Mouse (Mus musculus): ENCODE measurements around the gene F7.
"Not testable (repeated sequence)": the region's sequence is repeated elsewhere in the genome, so short reads cannot be mapped to it uniquely, and the experiment has no call there.

Gene F7

GRCm38 (mm10) chr8:13028482-13028881 is 2.6 kb downstream of the F7 start:
- DNase-seq (ENCODE audit: low spot score in 2 of 2) = no peak

- no peak for DNase-seq (ENCODE audit: low spot score in 2 of 2)
These were observed 10.5 kb downstream of the F7 start for GRCm38 (mm10) chr8:13036346-13036812.

DNA sequence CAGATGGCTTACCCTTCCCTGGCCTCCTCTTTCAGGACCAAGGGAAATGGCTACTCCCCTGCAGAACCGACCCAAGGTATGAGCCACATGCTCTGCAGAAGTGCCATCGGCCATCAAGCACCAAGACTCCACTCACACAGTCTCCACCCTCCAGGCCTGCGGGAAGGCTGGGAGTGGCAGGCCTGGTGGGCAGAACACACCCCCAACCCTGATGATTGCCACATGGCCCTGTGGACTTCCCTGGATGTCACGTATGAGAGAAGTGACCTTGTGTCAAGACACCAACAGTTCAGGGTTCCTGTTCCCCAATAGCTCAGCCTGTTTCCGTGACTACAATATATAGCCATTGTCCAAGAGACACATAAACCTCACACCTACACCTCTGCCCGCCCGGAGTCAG is 11.2 kb downstream of the F7 start, which contains the start of gene F10:
Gene F10 (plus strand): TSS at position 294 of the 400 bp plus-strand sequence.
- no peak for DNase-seq (ENCODE audit: low spot score in 2 of 2)

- no peak for DNase-seq (ENCODE audit: low spot score in 2 of 2)
These were observed 11.7 kb downstream of the F7 start for GRCm38 (mm10) chr8:13037569-13037968.

DNA sequence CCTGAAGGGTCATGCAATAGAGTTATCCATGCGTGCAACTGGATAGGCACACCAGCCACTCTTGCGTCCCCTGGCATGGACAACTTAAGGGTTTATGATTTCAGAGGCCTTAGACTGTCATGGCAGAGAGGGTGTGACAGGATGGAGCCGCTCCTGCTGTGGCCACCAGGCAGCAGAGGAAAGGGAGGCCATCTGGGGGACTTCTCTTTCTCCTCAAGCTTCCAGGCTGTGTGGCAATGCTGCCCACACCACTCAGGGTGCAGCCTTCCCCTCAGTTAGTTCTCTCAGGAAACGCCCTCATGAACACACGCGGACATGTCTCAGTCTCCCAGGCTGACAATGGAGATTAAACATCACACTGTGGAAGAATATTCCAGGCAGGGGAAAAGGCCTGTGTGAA is 13.2 kb downstream of the F7 start:
- no peak for DNase-seq (ENCODE audit: low spot score in 2 of 2)

- peak in 1 of 2 experiments; percentile 28 for DNase-seq (ENCODE audit: low spot score in 2 of 2)
These were observed 15.6 kb downstream of the F7 start for GRCm38 (mm10) chr8:13041459-13041858.

DNA sequence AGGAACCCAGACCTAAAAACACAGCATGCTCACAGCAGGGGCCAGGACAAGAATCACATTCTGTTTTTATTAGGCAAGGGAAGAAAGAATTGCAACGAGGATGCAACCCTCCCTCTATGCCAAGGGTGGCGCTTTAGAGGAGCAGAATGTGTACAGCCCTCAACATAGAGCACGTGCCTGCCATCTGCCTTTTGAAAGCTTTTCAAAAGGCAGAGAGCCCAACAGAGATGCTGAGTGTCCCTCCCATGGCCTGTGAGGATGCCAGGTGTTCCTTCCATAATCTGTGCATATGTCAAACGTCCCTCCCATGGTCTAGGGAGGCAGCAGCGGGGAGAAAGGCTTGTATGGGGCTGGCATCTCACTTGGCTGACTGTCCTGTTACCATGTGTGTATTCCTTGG is 21.8 kb downstream of the F7 start:
- DNase-seq (ENCODE audit: low spot score in 2 of 2) = no peak

GRCm38 (mm10) chr8:13050550-13050949 is 24.7 kb downstream of the F7 start:
- DNase-seq (ENCODE audit: low spot score in 2 of 2) = no peak

DNA sequence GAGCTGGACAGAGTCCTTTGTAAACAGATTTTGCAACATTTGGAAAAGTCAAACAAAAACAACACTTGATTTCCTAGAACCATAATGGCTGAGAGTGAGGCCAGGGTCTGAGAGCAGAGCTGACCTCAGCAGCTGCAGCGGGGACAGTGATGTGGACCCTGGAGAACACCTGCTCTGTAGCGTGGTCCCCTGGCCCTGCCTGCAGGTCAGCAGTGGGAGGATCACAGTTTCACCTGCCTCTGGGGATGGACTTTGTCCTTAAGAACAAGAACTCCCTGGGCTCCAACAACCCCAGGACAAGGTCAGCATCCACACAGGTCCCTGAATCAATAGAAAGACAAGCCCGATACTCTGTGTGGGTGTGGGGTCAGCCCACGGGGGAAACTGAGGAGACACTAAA is 31.5 kb downstream of the F7 start:
- DNase-seq (ENCODE audit: low spot score in 2 of 2) = no peak

DNA sequence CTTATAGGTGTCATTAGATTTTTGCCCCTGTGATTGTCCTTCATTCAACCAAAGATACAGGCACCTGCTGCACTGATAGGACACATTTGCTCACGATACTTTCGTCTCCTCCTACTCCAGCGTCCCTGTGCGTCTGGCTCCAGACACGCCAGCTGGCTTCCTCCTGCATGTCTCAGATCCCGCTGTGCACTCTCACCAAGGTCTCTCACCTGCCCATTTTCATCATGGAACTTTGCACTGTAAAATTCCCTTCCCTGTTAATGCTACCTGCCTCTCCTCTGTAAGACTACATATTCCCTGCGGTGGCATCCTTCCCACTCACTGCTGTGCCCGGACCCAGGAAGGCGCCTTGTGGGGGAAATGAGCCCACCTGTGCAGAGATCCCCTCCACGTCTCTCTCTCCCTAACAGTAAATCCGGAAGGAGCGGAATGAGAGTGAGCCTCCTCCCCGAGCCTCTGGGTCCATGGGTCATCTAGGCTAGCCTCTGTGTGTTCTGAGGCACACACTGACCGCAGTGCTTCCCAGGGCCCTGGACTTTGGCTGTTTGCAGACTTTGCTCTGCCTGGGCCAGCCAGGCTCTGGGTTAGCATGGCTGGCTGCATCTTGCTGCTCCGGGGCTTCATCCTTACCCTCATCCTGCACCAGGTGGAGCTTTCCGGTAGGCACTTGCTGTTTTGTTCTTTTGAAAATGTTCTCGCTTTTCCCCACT is 34.8 kb downstream of the F7 start, which contains the start of gene Proz:
Gene Proz (plus strand): TSS at position 474 of the 710 bp plus-strand sequence.
- DNase-seq (ENCODE audit: low spot score in 2 of 2) = no peak

DNA sequence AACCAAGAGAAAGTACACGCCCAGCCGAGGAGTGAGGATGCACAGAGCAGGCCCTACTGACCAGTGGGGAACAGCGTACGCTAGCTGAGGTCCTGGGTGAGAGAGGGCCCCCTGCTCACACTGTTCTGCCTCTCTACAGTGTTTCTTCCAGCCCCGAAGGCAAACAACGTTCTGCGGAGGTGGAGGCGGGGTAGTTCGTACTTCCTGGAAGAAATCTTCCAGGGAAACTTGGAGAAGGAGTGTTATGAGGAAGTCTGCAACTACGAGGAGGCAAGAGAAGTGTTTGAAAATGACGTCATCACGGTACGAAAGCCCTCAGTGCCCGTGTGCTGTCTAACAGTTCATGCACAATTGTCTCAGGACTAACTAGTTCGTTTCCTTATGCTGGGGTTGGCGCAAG is 37.3 kb downstream of the F7 start:
- DNase-seq (ENCODE audit: low spot score in 2 of 2) = no peak

DNA sequence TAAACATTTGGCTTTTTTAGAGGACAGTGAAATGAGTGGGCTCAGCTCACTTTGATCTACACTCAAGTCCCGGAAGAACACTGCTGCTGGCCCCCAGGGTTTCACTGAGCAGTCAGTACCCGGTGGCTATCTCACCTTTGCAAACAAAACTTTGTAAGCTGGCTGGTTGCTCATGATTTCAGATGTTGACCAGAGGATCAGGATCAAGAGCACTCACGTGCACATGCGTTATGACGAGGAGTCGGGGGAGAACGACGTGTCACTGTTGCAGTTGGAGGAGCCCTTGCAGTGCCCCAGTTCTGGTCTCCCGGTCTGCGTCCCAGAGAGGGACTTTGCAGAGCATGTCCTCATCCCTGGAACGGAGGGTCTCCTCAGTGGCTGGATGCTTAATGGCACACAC is 47.4 kb downstream of the F7 start:
- no peak for DNase-seq (ENCODE audit: low spot score in 2 of 2)

DNA sequence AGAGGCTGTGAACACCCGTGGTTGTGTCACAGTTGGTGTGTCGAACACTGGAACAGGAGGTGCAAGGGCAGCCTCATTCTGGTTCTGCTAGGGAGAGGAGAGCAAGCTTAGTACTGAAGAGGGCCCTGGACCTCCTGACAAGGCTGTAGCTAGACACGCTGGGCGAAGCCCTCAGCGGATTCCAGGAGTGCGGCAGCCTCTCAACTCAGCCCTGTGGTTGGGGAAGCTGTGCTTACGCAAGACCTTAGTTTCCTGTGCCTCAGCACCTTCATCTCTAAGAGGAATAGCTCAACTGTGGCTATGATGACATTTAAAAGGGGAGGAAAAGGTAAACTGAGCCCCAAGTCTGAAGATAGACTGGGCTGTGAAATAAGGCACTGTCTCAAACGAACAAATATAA is 49.2 kb downstream of the F7 start:
- DNase-seq (ENCODE audit: low spot score in 2 of 2) = no peak

GRCm38 (mm10) chr8:13075579-13075978 is 49.7 kb downstream of the F7 start:
- DNase-seq (ENCODE audit: low spot score in 2 of 2) = not testable (repeated sequence)

- no peak for DNase-seq (ENCODE audit: low spot score in 2 of 2)
These were observed 51.7 kb downstream of the F7 start for GRCm38 (mm10) chr8:13077542-13077941.

Measured in natural killer cell, adult 2 months (primary cell).